Mouse (Mus musculus): Measurements from ENCODE around the gene Snx22. TPM values are rescaled to one million over a fixed set of nuclear protein-coding genes. Genes with fewer than 3 reads are reported as not detected.

Gene Snx22
- polyA plus RNA-seq, 1 experiment from 2014 or later, result 5.2 TPM

DNA sequence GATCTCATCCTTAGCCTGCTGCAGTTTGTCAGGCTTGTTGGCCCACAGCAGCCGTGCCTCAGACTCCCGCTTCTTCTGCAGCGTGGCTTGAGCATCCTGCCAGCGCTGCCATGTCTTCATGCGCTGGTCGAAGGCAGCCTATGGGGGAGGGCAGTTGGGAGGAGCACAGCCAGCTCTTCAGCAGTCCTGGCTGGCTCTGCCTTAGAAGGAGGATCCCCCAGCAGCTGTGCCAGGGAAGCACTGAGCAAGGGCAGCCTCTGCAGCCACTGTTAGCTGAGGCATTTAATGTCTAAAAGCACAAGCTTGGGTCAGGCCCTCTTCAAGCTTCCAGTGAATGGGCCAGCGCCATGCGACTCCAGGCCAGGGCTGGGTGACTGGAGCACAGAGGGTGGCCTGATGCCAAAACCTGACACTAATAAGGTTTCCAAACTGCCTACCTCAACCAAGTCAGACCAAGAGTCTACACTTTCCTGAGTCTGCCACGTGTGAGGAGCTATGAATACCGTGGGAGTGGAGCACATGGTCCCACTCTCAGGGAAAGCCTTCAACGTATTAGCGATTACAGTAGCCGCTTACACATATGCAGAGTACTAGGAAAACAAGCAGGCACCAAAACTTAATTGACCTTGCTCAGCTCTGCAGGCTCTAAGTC is 21.2 kb upstream of the Snx22 start:
- no peaks in the 10 kb centered on the region for H3K27me3 ChIP-seq
- H3K9me3 ChIP-seq, result no peaks in the 10 kb centered on the region
- no peak overlapping the region for H3K4me3 ChIP-seq
- H3K9ac ChIP-seq (replicated peaks), result no peak overlapping the region
- 87% methylated on average over 13 of the region's 13 CpGs for WGBS
- H3K36me3 ChIP-seq, result peaks cover 84% of the 10 kb centered on the region
- ATAC-seq (replicated peaks), result no peak
- no peak overlapping the region for H3K27ac ChIP-seq (replicated peaks)
- H3K4me2 ChIP-seq (replicated peaks), result no peak overlapping the region
- H3K4me1 ChIP-seq, result no peaks in the 10 kb centered on the region

DNA sequence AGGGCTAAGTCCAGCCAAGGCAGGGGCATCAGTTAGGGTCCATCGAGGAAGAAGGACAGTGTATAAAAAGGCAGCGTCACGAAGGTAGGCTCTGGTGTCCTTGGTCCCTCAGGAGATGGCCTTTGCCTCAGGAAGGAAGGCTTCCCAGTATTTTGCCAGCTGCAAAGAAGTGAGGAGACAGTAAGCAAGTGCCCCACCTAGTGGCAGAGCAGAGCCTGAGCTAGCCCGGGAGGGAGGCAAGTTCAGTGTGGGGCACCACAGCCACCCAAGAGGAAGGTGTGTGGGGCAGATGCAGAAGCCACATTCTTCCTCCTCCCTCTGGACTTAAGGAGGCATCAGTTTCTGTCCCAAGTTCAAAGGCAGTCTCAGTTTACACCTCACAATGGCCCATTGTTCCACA is 18.9 kb upstream of the Snx22 start:
- H3K9me3 ChIP-seq, result no peaks in the 10 kb centered on the region
- H3K9ac ChIP-seq (replicated peaks), result no peak overlapping the region
- H3K4me2 ChIP-seq (replicated peaks), result no peak overlapping the region
- no peak overlapping the region for H3K27ac ChIP-seq (replicated peaks)
- no peak for ATAC-seq (replicated peaks)
- 70% methylated on average over 4 of the region's 4 CpGs for WGBS
- peaks cover 62% of the 10 kb centered on the region for H3K36me3 ChIP-seq
- H3K4me3 ChIP-seq, result no peak overlapping the region
- H3K4me1 ChIP-seq, result no peaks in the 10 kb centered on the region
- H3K27me3 ChIP-seq, result no peaks in the 10 kb centered on the region

DNA sequence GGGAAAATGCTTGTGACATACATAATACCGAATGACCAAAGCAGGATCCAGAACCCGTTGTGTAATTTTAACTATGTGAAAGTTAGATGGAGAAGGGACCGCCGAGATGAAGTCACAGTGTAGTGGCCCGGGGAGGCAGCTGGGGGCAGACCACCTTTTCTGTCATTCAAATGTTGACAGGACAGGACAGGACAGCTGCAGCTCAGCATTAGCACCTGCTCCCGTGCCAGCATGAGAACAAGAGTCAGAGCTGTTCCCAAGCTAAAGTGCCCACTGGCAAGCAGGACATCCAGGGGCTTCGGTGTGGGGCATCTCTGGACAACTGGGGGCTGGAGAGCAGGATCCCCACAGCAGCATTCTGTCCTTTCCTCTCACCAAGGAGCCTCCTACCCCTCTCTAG is 17.5 kb upstream of the Snx22 start:
- H3K27me3 ChIP-seq, result no peaks in the 10 kb centered on the region
- WGBS, result 96% methylated on average over 7 of the region's 7 CpGs
- H3K4me1 ChIP-seq, result no peaks in the 10 kb centered on the region
- no peaks in the 10 kb centered on the region for H3K9me3 ChIP-seq
- H3K9ac ChIP-seq (replicated peaks), result no peak overlapping the region
- peaks cover 48% of the 10 kb centered on the region for H3K36me3 ChIP-seq
- H3K4me3 ChIP-seq, result no peak overlapping the region
- no peak overlapping the region for H3K4me2 ChIP-seq (replicated peaks)
- no peak for ATAC-seq (replicated peaks)
- H3K27ac ChIP-seq (replicated peaks), result no peak overlapping the region

DNA sequence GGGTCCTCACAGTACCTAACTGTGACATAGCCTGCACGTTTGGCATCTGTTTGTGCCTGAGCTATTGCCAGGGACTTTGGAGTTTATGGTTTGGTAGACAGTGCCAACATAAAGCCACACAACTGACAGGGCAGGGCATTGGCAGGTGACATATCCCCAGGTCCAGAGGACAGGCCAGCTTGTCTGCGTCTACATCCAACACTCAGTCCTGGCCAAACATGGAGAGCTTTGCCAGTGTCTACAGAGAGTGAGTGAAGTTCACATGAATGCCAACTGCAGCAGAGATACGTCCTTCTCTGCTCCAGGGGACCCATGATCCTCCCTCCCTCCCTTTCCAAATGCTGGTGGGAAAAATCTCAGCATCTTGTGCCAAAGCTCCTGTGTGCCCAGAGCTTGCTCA is 14.7 kb upstream of the Snx22 start:
- no peaks in the 10 kb centered on the region for H3K9me3 ChIP-seq
- H3K9ac ChIP-seq (replicated peaks), result no peak overlapping the region
- no peaks in the 10 kb centered on the region for H3K4me1 ChIP-seq
- H3K27me3 ChIP-seq, result no peaks in the 10 kb centered on the region
- peaks cover 25% of the 10 kb centered on the region for H3K36me3 ChIP-seq
- no peak overlapping the region for H3K4me3 ChIP-seq
- no peak overlapping the region for H3K27ac ChIP-seq (replicated peaks)
- ATAC-seq (replicated peaks), result no peak
- WGBS, result 90% methylated on average over 3 of the region's 3 CpGs
- H3K4me2 ChIP-seq (replicated peaks), result no peak overlapping the region

DNA sequence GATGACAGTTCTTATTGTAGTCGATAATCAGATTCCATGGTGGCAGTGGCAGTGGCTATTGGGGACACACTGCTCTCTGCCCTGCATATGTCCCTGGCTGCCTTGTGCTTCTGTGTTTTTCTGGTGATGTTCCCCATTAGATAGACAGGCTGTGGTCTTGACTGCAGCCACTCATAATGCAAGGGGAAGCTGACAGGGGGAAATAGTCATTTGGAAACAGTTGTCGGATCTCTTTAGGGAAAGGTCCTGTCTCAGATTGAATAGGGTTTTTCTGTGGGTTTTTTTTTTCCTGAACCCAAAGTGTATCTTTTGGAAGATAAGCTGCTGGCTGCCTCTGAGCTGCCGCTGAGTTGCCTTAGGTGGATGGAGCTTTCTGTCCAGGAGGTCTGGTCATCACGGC is 12.5 kb upstream of the Snx22 start:
- H3K4me3 ChIP-seq, result no peak overlapping the region
- no peak overlapping the region for H3K9ac ChIP-seq (replicated peaks)
- H3K4me2 ChIP-seq (replicated peaks), result no peak overlapping the region
- H3K27ac ChIP-seq (replicated peaks), result no peak overlapping the region
- WGBS, result 90% methylated on average over 4 of the region's 4 CpGs
- no peaks in the 10 kb centered on the region for H3K9me3 ChIP-seq
- H3K27me3 ChIP-seq, result no peaks in the 10 kb centered on the region
- H3K4me1 ChIP-seq, result peaks cover 6% of the 10 kb centered on the region
- peaks cover 3% of the 10 kb centered on the region; the same call in 1 of the 2 replicates for H3K36me3 ChIP-seq
- no peak for ATAC-seq (replicated peaks)

DNA sequence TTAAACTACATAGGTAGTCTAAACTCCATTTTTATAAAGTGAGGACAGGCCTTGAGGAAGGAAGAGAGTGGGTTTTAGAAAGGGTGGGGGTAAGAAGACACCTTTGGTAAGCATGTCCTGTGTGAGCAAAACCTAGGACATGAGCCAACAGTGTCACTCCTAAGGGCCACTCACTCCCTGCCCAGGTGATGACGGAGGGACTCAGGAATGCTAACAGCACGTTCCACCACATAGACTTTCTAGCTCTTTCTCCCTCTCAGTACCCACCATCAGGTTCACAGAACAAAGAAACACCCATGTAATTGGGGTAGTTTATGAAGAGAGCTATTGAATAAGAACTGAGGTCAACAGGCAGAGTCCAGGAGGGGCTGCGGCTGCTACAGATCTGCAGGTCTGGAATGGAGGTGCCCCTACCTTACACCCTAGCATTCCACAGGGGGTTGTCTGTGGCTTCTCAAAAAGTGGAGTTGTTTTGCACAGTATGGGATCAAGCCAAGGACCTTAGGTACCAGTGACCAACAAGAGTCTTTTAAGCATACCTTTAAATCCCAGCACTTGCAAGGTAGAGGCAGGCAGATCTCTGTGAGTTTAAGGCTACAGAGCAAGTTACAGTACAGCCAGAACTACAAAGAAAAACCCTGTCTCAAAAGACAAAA is 11.4 kb upstream of the Snx22 start:
- Histone ChIP-seq H3K9ac (replicated peaks) (no peak overlapping the region), H3K27ac (replicated peaks) (no peak overlapping the region), H3K4me3 (no peak overlapping the region), H3K4me2 (replicated peaks) (no peak overlapping the region), H3K4me1 (peaks cover 6% of the 10 kb centered on the region), H3K9me3 (no peaks in the 10 kb centered on the region), H3K27me3 (no peaks in the 10 kb centered on the region), H3K36me3 (no peaks in the 10 kb centered on the region)
- no peak for ATAC-seq (replicated peaks)
- WGBS, result 76% methylated on average over 3 of the region's 3 CpGs

DNA sequence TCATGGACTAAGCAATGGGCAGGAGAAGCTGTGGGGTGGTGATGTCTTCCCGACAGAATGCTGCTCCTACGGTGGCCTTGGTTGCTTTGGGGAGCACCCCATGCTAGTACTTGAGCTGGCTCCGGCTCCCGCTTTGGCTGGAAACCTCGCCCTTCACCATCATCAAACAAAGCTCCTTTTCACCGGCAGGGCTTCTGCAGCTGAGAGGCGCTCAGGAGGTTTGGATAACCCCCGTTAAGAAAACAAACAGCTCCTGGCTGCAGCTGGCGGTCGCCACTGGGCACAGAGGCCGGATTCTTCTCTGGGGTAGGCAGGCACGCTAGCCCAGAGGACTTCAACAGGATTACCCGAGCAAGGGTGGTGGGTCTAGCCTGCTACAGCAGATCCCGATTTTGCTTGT is 9.0 kb upstream of the Snx22 start:
- Histone ChIP-seq H3K4me2 (replicated peaks) (peak overlapping the region; percentile 20), H3K9ac (replicated peaks) (no peak overlapping the region), H3K4me1 (peaks cover 6% of the 10 kb centered on the region), H3K4me3 (no peak overlapping the region), H3K36me3 (no peaks in the 10 kb centered on the region), H3K27me3 (no peaks in the 10 kb centered on the region), H3K27ac (replicated peaks) (peak overlapping the region; percentile 54; the same call in 1 of the 2 replicates), H3K9me3 (0 out of 2 replicates have a peak, but pooled peaks cover 3% of the 10 kb centered on the region)
- ATAC-seq (replicated peaks), result no peak
- 10% methylated on average over 14 of the region's 14 CpGs for WGBS

DNA sequence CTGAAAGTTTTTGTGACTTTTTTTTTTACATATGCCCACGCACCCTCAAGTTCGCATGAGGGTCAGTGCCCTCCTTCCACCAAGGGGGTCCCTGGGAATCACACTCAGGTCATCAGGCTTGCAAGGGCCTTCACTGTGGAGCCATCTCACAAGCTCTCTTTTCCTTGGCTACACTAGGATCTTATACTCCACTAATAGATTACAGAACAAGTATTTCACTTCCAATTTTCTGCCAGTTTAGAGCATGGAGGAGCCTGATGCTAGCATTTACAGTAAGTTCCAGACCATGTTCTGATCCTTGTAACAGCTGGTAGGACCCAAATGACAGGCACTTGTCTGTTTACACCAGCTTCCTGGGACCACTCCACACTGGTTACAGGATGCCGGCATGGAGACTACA is 8.6 kb upstream of the Snx22 start:
- H3K36me3 ChIP-seq, result no peaks in the 10 kb centered on the region
- no peaks in the 10 kb centered on the region for H3K27me3 ChIP-seq
- H3K9ac ChIP-seq (replicated peaks), result no peak overlapping the region
- 0 out of 2 replicates have a peak, but pooled peaks cover 3% of the 10 kb centered on the region for H3K9me3 ChIP-seq
- ATAC-seq (replicated peaks), result no peak
- peak overlapping the region; percentile 20; the same call in 1 of the 2 replicates for H3K4me2 ChIP-seq (replicated peaks)
- no peak overlapping the region for H3K4me3 ChIP-seq
- peak overlapping the region; percentile 54; the same call in 1 of the 2 replicates for H3K27ac ChIP-seq (replicated peaks)
- 77% methylated on average over 3 of the region's 3 CpGs for WGBS
- H3K4me1 ChIP-seq, result peaks cover 6% of the 10 kb centered on the region

DNA sequence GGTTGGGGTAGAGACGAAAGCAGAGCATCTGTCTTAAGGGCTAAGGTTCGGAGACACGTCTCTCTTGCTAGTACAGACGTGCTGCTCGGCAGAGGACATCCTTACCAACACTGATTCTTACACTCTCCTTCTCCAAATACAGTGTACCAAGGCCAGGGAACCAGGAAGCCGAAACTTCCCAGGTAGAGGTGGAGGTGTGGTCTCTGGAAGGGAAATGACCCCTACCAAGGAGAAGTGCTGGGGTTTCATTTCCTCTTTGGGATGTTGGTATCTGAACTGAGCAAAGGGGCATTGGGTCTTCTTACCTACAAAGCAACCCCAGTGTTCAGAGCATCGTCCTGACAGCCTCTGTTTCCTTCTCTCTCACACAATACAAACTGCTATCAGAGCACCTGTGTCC is 3.2 kb upstream of the Snx22 start:
- Histone ChIP-seq H3K9ac (replicated peaks) (no peak overlapping the region), H3K4me3 (no peak overlapping the region), H3K27me3 (0 out of 2 replicates have a peak, but pooled peaks cover 10% of the 10 kb centered on the region), H3K4me1 (peaks cover 14% of the 10 kb centered on the region), H3K36me3 (no peaks in the 10 kb centered on the region), H3K4me2 (replicated peaks) (no peak overlapping the region), H3K27ac (replicated peaks) (no peak overlapping the region), H3K9me3 (0 out of 2 replicates have a peak, but pooled peaks cover 3% of the 10 kb centered on the region)
- WGBS, result 91% methylated on average over 7 of the region's 7 CpGs
- ATAC-seq (replicated peaks), result no peak

DNA sequence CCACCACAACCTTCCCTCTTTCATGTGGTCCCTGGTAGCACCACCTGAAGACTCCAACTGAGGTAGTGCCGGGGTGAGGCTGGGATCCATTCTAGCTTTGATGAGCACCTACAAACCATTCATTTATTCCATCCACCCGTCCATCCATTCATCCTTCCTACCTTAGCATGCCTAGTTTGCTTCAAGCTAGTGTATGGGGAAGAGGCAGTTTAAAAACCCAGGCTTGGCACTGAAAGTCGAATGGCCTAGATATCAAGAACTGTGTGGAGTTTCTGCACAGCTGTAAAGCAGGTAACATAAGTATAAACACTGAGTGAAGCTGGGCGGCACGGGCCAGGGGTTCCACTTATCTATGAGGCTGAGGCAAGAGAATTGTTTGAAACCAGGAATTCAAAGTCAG is 632 bp upstream of the Snx22 start:
- no peak for ATAC-seq (replicated peaks)

DNA sequence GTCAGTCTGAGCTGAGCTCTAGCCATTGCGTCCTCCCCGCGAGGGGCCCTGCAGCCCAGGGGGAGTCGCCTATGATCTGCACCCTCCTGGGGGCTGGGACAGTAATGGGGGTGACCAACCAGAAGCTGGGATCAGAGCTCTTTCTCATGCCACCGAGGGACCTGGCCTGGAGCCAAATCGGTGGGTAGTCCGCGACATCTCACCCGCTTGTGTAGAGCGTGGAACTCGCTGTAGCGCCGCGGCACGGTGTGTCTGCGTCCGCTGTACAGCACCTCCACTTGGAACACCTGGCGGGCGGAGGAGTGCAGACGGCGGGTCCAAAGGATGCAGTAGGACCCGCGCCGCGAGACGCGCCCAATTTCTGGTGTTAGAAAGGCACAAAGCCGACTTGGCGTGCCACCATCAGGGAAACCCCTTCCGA is 538 bp downstream of the Snx22 start:
- Histone ChIP-seq H3K36me3 (peaks cover 29% of the 10 kb centered on the region), H3K4me1 (peaks cover 14% of the 10 kb centered on the region), H3K9ac (replicated peaks) (peak overlapping the region; percentile 60), H3K4me2 (replicated peaks) (peak overlapping the region; percentile 95), H3K27ac (replicated peaks) (no peak overlapping the region), H3K9me3 (no peaks in the 10 kb centered on the region), H3K4me3 (peak overlapping the region; percentile 55), H3K27me3 (0 out of 2 replicates have a peak, but pooled peaks cover 13% of the 10 kb centered on the region)
- ATAC-seq (replicated peaks), result peak; percentile 66
- 2% methylated on average over 30 of the region's 30 CpGs for WGBS

More for the DNA sequence above, 632 bp upstream of the Snx22 start:
- H3K36me3 ChIP-seq, result peaks cover 21% of the 10 kb centered on the region
- no peak overlapping the region for H3K4me2 ChIP-seq (replicated peaks)
- no peak overlapping the region for H3K9ac ChIP-seq (replicated peaks)
- H3K9me3 ChIP-seq, result 0 out of 2 replicates have a peak, but pooled peaks cover 3% of the 10 kb centered on the region
- H3K4me1 ChIP-seq, result peaks cover 14% of the 10 kb centered on the region
- 0 out of 2 replicates have a peak, but pooled peaks cover 13% of the 10 kb centered on the region for H3K27me3 ChIP-seq
- WGBS, result 87% methylated on average over 5 of the region's 5 CpGs
- no peak overlapping the region for H3K27ac ChIP-seq (replicated peaks)
- no peak overlapping the region for H3K4me3 ChIP-seq

DNA sequence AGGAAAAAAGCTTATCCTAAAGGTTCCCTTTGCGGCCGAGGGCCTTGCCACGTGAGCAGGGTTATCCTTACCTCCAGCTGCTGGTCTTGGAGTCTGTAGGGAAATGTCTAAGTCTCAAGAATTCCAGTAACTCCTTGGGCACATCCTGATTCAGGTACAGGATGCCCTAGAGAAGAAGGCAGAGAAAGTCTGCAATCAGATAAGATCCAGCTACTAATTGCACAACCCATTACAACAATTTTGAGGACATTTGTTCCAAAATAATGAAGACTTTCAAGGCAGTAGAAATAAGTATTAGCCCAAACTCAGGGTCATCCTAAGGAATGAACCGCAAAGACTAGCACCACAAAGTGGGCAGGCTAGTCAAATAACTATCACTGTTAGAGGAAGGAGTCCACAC is 1.5 kb downstream of the Snx22 start:
- no peaks in the 10 kb centered on the region for H3K9me3 ChIP-seq
- no peak overlapping the region for H3K27ac ChIP-seq (replicated peaks)
- H3K4me3 ChIP-seq, result no peak overlapping the region
- 54% methylated on average over 4 of the region's 4 CpGs for WGBS
- 0 out of 2 replicates have a peak, but pooled peaks cover 13% of the 10 kb centered on the region for H3K27me3 ChIP-seq
- H3K9ac ChIP-seq (replicated peaks), result no peak overlapping the region
- peaks cover 38% of the 10 kb centered on the region for H3K36me3 ChIP-seq
- H3K4me1 ChIP-seq, result peaks cover 14% of the 10 kb centered on the region
- no peak for ATAC-seq (replicated peaks)
- no peak overlapping the region for H3K4me2 ChIP-seq (replicated peaks)
